Mouse (Mus musculus): Measurements from ENCODE around the gene Pip4k2c. TPM values are rescaled to one million over a fixed set of nuclear protein-coding genes. Genes with fewer than 3 reads are reported as not detected.
"Not testable (repeated sequence)": the region's sequence is repeated elsewhere in the genome, so short reads cannot be mapped to it uniquely, and the experiment has no call there.

The Pip4k2c gene
- polyA plus RNA-seq, 1 experiment from 2014 or later = 17.3 TPM

- Histone ChIP-seq H3K4me2 (replicated peaks) (peak within 1 kb of the TSS; percentile 98), H3K9ac (replicated peaks) (peak within 1 kb of the TSS; percentile 96), H3K27me3 (peaks cover 56% of the 10 kb centered on the region), H3K4me3 (replicated peaks) (peak within 1 kb of the TSS; percentile 79), H3K36me3 (no peaks in the 10 kb centered on the region), H3K27ac (peak within 1 kb of the TSS; percentile 87), H3K4me1 (replicated peaks) (peaks cover 27% of the 10 kb centered on the region), H3K9me3 (no peaks in the 10 kb centered on the region)
- peak; percentile 94 for ATAC-seq
- WGBS = 2% methylated on average over 52 of the region's 52 CpGs
Observed at GRCm38 (mm10) chr10:127164631-127165353, 46.6 kb downstream of the Pip4k2c start, which contains the start of gene B4galnt1. Gene B4galnt1, plus strand, starts transcription at chr10:127165225.

GRCm38 (mm10) chr10:127164190-127164589 lies 47.2 kb downstream of the Pip4k2c start:
- H3K9ac ChIP-seq (replicated peaks) = no peak overlapping the region
- H3K4me2 ChIP-seq (replicated peaks) = peak overlapping the region; percentile 98
- WGBS = 95% methylated on average over 4 of the region's 4 CpGs
- no peaks in the 10 kb centered on the region for H3K36me3 ChIP-seq
- no peak overlapping the region; the same call in 1 of the 2 replicates for H3K27ac ChIP-seq
- no peak for ATAC-seq
- peaks cover 25% of the 10 kb centered on the region for H3K4me1 ChIP-seq (replicated peaks)
- peaks cover 50% of the 10 kb centered on the region for H3K27me3 ChIP-seq
- no peaks in the 10 kb centered on the region for H3K9me3 ChIP-seq
- no peak overlapping the region for H3K4me3 ChIP-seq (replicated peaks)

GRCm38 (mm10) chr10:127162771-127163261 lies 48.6 kb downstream of the Pip4k2c start:
- WGBS = 66% methylated on average over 7 of the region's 7 CpGs
- H3K4me1 ChIP-seq (replicated peaks) = peaks cover 25% of the 10 kb centered on the region
- H3K27ac ChIP-seq; H3K36me3 ChIP-seq; H3K9ac ChIP-seq (replicated peaks); H3K4me2 ChIP-seq (replicated peaks); H3K9me3 ChIP-seq; ATAC-seq; H3K4me3 ChIP-seq (replicated peaks): not testable (repeated sequence)
- H3K27me3 ChIP-seq = peaks cover 37% of the 10 kb centered on the region

GRCm38 (mm10) chr10:127160728-127161127 lies 50.7 kb downstream of the Pip4k2c start:
- no peak overlapping the region for H3K4me3 ChIP-seq (replicated peaks)
- no peak for ATAC-seq
- peaks cover 16% of the 10 kb centered on the region for H3K27me3 ChIP-seq
- H3K36me3 ChIP-seq = no peaks in the 10 kb centered on the region
- WGBS = 71% methylated on average over 3 of the region's 3 CpGs
- no peak overlapping the region for H3K27ac ChIP-seq
- H3K9me3 ChIP-seq = no peaks in the 10 kb centered on the region
- peaks cover 6% of the 10 kb centered on the region for H3K4me1 ChIP-seq (replicated peaks)
- no peak overlapping the region for H3K9ac ChIP-seq (replicated peaks)
- no peak overlapping the region for H3K4me2 ChIP-seq (replicated peaks)

GRCm38 (mm10) chr10:127160081-127160480 lies 51.3 kb downstream of the Pip4k2c start:
- Histone ChIP-seq H3K27ac (no peak overlapping the region), H3K4me3 (replicated peaks) (no peak overlapping the region), H3K36me3 (no peaks in the 10 kb centered on the region), H3K9me3 (no peaks in the 10 kb centered on the region), H3K27me3 (peaks cover 12% of the 10 kb centered on the region), H3K4me2 (replicated peaks) (no peak overlapping the region), H3K9ac (replicated peaks) (no peak overlapping the region), H3K4me1 (replicated peaks) (no peaks in the 10 kb centered on the region; the same call in 1 of the 2 replicates)
- no peak for ATAC-seq
- 85% methylated on average over 9 of the region's 9 CpGs for WGBS

- 75% methylated on average over 3 of the region's 3 CpGs for WGBS
- no peak overlapping the region for H3K4me3 ChIP-seq (replicated peaks)
Observed at GRCm38 (mm10) chr10:127158471-127158870, 52.9 kb downstream of the Pip4k2c start.

GRCm38 (mm10) chr10:127156511-127156910 lies 54.9 kb downstream of the Pip4k2c start:
- H3K27ac ChIP-seq = no peak overlapping the region
- no peak for ATAC-seq
- no peaks in the 10 kb centered on the region for H3K9me3 ChIP-seq
- H3K4me2 ChIP-seq (replicated peaks) = no peak overlapping the region
- H3K4me1 ChIP-seq (replicated peaks) = no peaks in the 10 kb centered on the region
- H3K27me3 ChIP-seq = no peaks in the 10 kb centered on the region
- H3K9ac ChIP-seq (replicated peaks) = no peak overlapping the region
- 96% methylated on average over 1 of the region's 1 CpGs for WGBS
- H3K4me3 ChIP-seq (replicated peaks) = no peak overlapping the region
- H3K36me3 ChIP-seq = no peaks in the 10 kb centered on the region

More at GRCm38 (mm10) chr10:127158471-127158870, 52.9 kb downstream of the Pip4k2c start:
- no peaks in the 10 kb centered on the region for H3K9me3 ChIP-seq
- H3K4me1 ChIP-seq (replicated peaks) = no peaks in the 10 kb centered on the region
- H3K27ac ChIP-seq = no peak overlapping the region
- H3K27me3 ChIP-seq = peaks cover 5% of the 10 kb centered on the region
- no peak overlapping the region for H3K4me2 ChIP-seq (replicated peaks)
- no peaks in the 10 kb centered on the region for H3K36me3 ChIP-seq
- no peak for ATAC-seq
- no peak overlapping the region for H3K9ac ChIP-seq (replicated peaks)

GRCm38 (mm10) chr10:127156089-127156488 lies 55.3 kb downstream of the Pip4k2c start:
- H3K27me3 ChIP-seq = no peaks in the 10 kb centered on the region
- no peaks in the 10 kb centered on the region for H3K4me1 ChIP-seq (replicated peaks)
- no peak overlapping the region for H3K4me2 ChIP-seq (replicated peaks)
- ATAC-seq = no peak
- H3K36me3 ChIP-seq = no peaks in the 10 kb centered on the region
- no peak overlapping the region for H3K9ac ChIP-seq (replicated peaks)
- H3K9me3 ChIP-seq = no peaks in the 10 kb centered on the region
- no peak overlapping the region for H3K4me3 ChIP-seq (replicated peaks)
- no peak overlapping the region for H3K27ac ChIP-seq
- WGBS = 98% methylated on average over 1 of the region's 1 CpGs

- no peaks in the 10 kb centered on the region for H3K27me3 ChIP-seq
- no peak overlapping the region for H3K27ac ChIP-seq
- no peaks in the 10 kb centered on the region for H3K9me3 ChIP-seq
- 87% methylated on average over 5 of the region's 5 CpGs for WGBS
- ATAC-seq = no peak
- no peak overlapping the region for H3K4me2 ChIP-seq (replicated peaks)
- no peaks in the 10 kb centered on the region for H3K4me1 ChIP-seq (replicated peaks)
- H3K9ac ChIP-seq (replicated peaks) = no peak overlapping the region
- H3K36me3 ChIP-seq = no peaks in the 10 kb centered on the region
- H3K4me3 ChIP-seq (replicated peaks) = no peak overlapping the region
Observed at GRCm38 (mm10) chr10:127154652-127155051, 56.7 kb downstream of the Pip4k2c start.

GRCm38 (mm10) chr10:127154241-127154640 lies 57.1 kb downstream of the Pip4k2c start:
- ATAC-seq = no peak
- no peak overlapping the region for H3K4me3 ChIP-seq (replicated peaks)

GRCm38 (mm10) chr10:127153323-127153722 lies 58.1 kb downstream of the Pip4k2c start:
- Histone ChIP-seq H3K36me3 (no peaks in the 10 kb centered on the region), H3K4me2 (replicated peaks) (no peak overlapping the region), H3K4me1 (replicated peaks) (no peaks in the 10 kb centered on the region), H3K27me3 (no peaks in the 10 kb centered on the region), H3K4me3 (replicated peaks) (no peak overlapping the region), H3K9ac (replicated peaks) (no peak overlapping the region), H3K27ac (no peak overlapping the region), H3K9me3 (no peaks in the 10 kb centered on the region)
- no peak for ATAC-seq
- 92% methylated on average over 7 of the region's 7 CpGs for WGBS

More at GRCm38 (mm10) chr10:127154241-127154640, 57.1 kb downstream of the Pip4k2c start:
- no peak overlapping the region for H3K4me2 ChIP-seq (replicated peaks)
- H3K27ac ChIP-seq = no peak overlapping the region
- no peaks in the 10 kb centered on the region for H3K9me3 ChIP-seq
- H3K27me3 ChIP-seq = no peaks in the 10 kb centered on the region
- H3K9ac ChIP-seq (replicated peaks) = no peak overlapping the region
- H3K4me1 ChIP-seq (replicated peaks) = no peaks in the 10 kb centered on the region
- 98% methylated on average over 2 of the region's 2 CpGs for WGBS
- H3K36me3 ChIP-seq = no peaks in the 10 kb centered on the region

- not testable (repeated sequence) for ATAC-seq; H3K9me3 ChIP-seq; H3K4me1 ChIP-seq (replicated peaks); H3K27ac ChIP-seq; H3K9ac ChIP-seq (replicated peaks); H3K4me3 ChIP-seq (replicated peaks); H3K27me3 ChIP-seq; H3K36me3 ChIP-seq; H3K4me2 ChIP-seq (replicated peaks)
- 89% methylated on average over 10 of the region's 10 CpGs for WGBS
Observed at GRCm38 (mm10) chr10:127152556-127152955, 58.8 kb downstream of the Pip4k2c start.
